Mouse (Mus musculus): ENCODE measurements around the gene Cfc1.
"Not testable (repeated sequence)": the region's sequence is repeated elsewhere in the genome, so short reads cannot be mapped to it uniquely, and the experiment has no call there.

Gene Cfc1

DNA sequence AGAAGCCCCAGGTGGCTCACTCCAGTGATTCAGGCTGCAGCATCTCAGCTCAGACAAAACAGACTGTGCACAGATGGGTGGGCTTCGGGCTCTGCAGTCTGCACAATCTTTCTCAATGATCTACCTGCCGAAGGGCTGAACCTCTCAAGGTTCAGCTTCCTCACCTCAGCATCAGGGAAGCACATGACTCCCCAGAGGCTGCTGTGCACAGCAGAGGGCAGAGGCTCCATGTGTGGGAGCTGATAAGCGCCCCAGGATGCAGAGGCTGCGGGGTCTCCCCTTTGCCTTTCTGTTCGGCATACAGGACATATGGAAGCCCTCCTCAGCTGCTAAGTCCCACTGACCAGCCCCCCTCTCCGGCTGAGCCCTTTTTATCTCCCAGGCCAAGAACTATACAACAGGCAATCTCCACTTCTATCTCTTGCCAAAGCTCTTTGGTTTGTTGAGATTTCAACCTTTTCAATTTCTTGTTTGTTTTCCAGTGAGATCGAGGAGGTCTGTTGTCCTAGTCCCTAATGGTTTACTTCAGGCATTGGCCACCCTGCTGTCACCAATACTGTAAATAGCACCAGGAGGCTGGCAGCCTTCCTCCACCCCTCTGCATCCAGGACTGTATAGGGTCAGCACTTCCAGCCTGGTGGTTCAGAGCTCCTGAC, at the start of gene Cfc1:
Gene Cfc1 (plus strand): TSS at position 606 of the 656 bp plus-strand sequence.
- not testable (repeated sequence) for DNase-seq (ENCODE audit: low spot score in 2 of 2)

DNA sequence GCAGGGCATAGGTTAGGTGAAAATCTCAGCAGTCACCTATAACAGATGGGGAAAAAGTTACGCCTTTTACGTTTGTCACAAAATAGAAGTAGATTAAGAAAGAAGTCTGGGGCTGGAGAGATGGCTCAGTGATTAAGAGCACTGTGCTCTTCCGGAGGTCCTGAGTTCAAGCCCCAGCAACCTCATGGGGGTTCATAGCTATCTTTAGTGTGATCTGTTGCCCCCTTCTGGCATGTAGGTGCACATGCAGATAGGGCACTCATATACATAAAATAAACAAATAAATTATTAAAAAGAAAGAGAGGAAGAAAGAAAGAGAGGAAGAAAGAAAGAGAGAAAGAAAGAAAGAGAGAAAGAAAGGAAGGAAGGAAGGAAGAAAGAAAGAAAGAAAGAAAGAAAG, 48.1 kb upstream of the Cfc1 start:
- no peak for DNase-seq (ENCODE audit: low spot score in 2 of 2)

- no peak for DNase-seq (ENCODE audit: low spot score in 2 of 2)
These were observed 45.5 kb upstream of the Cfc1 start for GRCm38 (mm10) chr1:34489852-34490541.

- no peak for DNase-seq (ENCODE audit: low spot score in 2 of 2)
These were observed 44.0 kb upstream of the Cfc1 start for GRCm38 (mm10) chr1:34491480-34491879.

- no peak for DNase-seq (ENCODE audit: low spot score in 2 of 2)
These were observed 32.5 kb upstream of the Cfc1 start for GRCm38 (mm10) chr1:34502991-34503390.

DNA sequence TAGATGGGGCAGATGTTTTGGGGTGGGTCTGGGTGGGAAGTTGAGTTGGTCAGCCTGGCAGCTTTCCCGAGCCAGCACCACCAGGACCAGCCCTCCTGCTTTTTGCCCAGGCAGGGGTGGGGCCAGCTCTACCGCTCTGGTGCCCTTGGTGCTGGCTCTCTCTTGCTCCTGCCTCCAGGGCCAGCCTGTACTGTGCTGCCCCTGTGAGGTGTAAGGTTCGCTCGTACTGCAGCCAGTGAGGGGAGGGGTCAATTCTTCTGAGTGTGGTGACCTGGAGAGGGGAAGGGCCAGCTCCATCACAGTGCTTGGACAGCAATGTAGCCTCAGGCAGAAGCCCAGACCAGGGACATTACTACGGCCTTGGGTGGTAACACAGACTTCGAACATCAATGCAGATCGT, 30.1 kb upstream of the Cfc1 start:
- DNase-seq (ENCODE audit: low spot score in 2 of 2) = no peak

GRCm38 (mm10) chr1:34505970-34506551, 29.4 kb upstream of the Cfc1 start:
- no peak for DNase-seq (ENCODE audit: low spot score in 2 of 2)

DNA sequence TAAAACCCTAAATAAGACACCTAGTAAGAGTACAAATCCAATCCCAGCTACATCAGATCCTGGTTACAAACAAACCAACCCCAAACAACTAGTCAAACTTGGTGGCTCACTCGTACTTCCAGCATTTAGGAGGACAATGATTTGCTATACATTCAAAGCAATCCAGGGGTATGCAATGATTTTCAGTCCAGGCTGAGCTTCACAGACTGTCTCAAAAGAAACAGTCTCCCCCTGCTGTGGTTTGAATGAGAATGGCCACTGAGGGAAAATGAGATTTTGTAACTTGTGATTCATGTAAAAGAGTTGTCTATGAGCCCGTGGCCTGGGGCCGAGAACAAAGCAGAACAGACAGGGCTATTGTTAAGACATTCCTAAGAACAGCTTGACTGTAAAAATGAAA, 27.5 kb upstream of the Cfc1 start:
- DNase-seq (ENCODE audit: low spot score in 2 of 2) = no peak

DNA sequence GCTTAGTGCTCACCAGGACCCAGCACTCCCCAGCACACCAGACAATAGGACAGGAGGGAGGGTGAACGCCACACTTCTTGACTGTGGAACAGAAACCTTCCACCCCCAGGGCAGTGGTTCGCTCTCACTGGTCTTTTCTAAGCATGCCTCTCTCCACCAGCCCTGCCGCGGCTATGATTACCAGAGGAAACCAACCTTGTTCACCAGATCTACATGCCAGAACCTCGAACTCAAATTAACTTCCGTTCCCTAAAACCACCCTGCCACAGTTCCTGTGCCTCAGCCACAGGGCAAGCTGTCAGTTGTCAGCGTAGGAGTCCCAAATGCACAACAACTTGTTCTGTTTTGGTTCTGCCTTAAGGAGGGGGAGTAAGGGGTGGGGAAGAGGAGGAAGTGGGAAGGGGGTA, 24.9 kb upstream of the Cfc1 start:
- no peak for DNase-seq (ENCODE audit: low spot score in 2 of 2)

- no peak for DNase-seq (ENCODE audit: low spot score in 2 of 2)
These were observed 24.4 kb upstream of the Cfc1 start for GRCm38 (mm10) chr1:34511027-34511426.

- DNase-seq (ENCODE audit: low spot score in 2 of 2) = no peak
These were observed 22.4 kb upstream of the Cfc1 start for GRCm38 (mm10) chr1:34513068-34513467.

DNA sequence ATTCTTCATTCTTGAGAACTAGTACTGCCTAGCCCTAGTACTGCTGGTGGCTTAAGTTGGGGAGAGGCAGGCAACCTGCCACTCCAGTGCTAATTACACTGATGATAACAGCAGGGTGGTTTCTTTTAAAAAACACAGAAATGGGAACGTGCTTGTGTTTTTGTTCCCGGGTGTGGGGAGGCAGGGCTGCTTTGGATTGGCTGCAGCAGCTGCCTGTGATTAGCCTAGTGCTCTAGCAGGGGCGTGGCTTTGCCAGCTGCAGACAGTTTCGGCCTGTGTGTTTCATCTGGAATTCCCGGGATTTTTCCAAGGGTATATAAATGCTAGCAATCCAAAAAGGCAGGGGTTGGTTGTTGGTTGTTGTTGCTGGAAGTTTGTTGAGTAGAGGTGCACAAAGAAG, 18.9 kb upstream of the Cfc1 start:
- DNase-seq (ENCODE audit: low spot score in 2 of 2) = no peak

- not testable (repeated sequence) for DNase-seq (ENCODE audit: low spot score in 2 of 2)
These were observed 18.2 kb upstream of the Cfc1 start for GRCm38 (mm10) chr1:34517297-34517696.

DNA sequence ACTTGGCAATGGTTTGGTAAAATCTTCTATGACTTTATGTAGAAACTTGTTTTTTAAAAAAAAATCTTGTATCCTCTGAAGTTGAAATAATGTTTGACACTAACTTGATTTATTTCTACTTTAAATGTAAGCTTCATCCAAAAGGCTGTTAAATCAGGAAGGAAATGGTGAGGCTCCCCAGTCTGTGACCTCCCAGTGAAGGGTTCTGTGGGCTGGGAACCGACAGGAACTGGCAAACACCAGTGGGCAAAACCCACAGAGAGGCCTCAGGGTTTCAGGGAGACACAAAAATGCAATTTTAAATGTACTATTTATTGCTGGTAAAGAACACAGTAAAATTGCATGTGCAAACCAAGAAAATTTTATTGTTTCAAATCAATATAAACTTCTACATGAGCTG, 17.7 kb upstream of the Cfc1 start:
- not testable (repeated sequence) for DNase-seq (ENCODE audit: low spot score in 2 of 2)

- DNase-seq (ENCODE audit: low spot score in 2 of 2) = no peak
These were observed 17.2 kb upstream of the Cfc1 start for GRCm38 (mm10) chr1:34518259-34518658.

GRCm38 (mm10) chr1:34522205-34522849, 13.1 kb upstream of the Cfc1 start:
- DNase-seq (ENCODE audit: low spot score in 2 of 2) = no peak

- DNase-seq (ENCODE audit: low spot score in 2 of 2) = no peak
These were observed 12.6 kb upstream of the Cfc1 start for GRCm38 (mm10) chr1:34522850-34523244.

- DNase-seq (ENCODE audit: low spot score in 2 of 2) = no peak
These were observed 11.8 kb upstream of the Cfc1 start for GRCm38 (mm10) chr1:34523647-34524046.

GRCm38 (mm10) chr1:34534574-34534973, 874 bp upstream of the Cfc1 start:
- DNase-seq (ENCODE audit: low spot score in 2 of 2) = not testable (repeated sequence)

DNA sequence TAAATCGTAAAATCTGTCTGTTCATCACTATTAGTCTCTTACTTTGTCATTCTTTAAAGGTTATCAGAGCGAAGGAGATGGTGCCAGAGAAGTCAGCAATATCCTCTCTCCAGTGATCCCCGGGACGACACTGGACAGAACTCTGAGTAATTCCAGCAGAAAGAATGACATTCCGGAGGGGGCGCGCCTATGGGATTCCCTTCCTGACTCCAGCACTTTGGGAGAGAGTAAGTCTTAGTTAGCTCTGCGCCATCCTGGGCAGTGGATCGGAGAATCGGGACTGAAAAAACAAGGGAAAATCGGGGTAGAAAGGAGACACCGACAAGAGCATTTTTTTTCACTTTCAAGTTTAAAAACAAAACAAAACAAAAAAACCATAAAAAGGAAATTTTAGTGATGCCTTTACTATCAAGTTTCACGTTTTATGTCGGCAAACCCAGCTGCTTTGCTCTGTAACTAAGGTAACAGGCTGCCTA, 881 bp downstream of the Cfc1 start:
- DNase-seq (ENCODE audit: low spot score in 2 of 2) = no peak

DNA sequence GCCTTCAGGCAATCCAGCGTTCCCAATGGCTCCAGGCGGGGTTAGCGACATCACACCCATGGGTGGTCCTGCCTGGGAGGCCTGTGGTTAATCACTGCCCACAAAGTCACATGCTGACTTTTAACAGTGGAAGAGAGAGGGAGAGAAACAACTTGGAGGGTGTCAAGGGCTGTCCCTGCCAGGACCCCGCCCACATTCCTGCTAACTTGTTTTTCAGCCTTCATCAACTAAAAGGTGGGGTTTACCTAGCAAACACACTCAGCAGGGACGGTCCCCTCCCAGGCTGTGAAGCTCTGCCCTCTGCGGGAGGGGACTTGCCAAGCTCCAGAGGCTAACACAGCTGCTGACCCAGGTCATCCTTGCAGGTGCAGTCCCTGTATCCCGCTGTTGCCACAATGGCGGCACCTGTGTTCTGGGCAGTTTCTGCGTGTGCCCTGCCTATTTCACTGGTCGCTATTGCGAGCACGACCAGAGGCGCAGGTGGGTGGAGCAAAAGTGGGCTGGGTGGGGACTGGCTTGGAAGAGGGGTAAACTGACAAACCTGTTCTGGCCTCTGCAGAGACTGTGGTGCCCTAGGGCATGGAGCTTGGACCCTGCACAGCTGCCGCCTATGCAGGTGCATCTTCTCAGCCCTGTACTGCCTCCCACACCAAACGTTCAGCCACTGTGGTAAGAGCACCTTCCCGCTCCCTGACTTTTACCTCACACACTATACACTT, 1.5 kb downstream of the Cfc1 start:
- DNase-seq (ENCODE audit: low spot score in 2 of 2) = peak in 1 of 2 experiments; percentile 24

DNA sequence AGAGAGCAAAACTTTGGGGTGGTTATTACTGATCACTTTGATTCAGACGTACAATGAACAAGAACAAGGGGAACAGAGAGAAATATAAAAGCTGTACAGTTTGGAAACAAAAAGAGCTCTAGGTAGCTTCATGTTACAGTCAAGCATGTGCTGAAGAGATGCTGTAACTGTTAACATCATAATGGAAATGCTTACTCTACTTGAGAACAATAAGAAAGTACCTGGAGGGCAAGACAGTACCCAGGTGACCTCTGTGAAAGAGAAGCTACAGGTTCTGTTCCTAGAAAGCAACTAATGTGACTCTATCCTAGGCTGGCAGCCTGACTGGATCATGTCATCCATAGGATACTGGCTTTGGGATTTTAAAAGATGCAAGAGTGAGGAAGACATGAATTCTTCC, 11.6 kb downstream of the Cfc1 start:
- no peak for DNase-seq (ENCODE audit: low spot score in 2 of 2)
